Mouse (Mus musculus) CH12.LX (cell line): ENCODE results near the gene Tlcd1. TPM values are rescaled to one million over a fixed set of nuclear protein-coding genes. Genes with fewer than 3 reads are reported as not detected.

Source experiments
- DNase-seq: peaks from one replicate; pipeline ENCODE4 v3.0.0-alpha.2; 2013; ENCODE audit errors: extremely low read depth
- H3K27ac ChIP-seq: 2 replicates; pipeline ENCODE4 v1.5.1; 2012; ENCODE audit warnings: low read depth, mild to moderate bottlenecking, control low read depth, moderate library complexity; ENCODE audit not compliant: insufficient read depth
- H3K27me3 ChIP-seq: replicated peaks from 2 replicates; pipeline ENCODE3; 2012; ENCODE audit warnings: inconsistent platforms
- H3K36me3 ChIP-seq, 2 experiments: replicated peaks in 1 of 2; 2 replicates each; pipeline versions ENCODE3 to v1.6.1; 2012; ENCODE audit warnings: inconsistent platforms in 1 of 2, low read length in 1 of 2, mild to moderate bottlenecking in 1 of 2, mixed read lengths in 1 of 2, moderate library complexity in 1 of 2; ENCODE audit not compliant: control insufficient read depth in 1 of 2, insufficient read depth in 1 of 2
- H3K4me1 ChIP-seq, 2 experiments: 2 replicates each; pipeline ENCODE4 v1.6.1; 2012; ENCODE audit warnings: inconsistent platforms in 1 of 2, moderate library complexity in 1 of 2; ENCODE audit not compliant: insufficient read depth in 2 of 2, control insufficient read depth in 1 of 2
- H3K4me2 ChIP-seq: 2 replicates; pipeline ENCODE4 v1.6.1; 2012; ENCODE audit warnings: low read depth, mild to moderate bottlenecking, control low read depth; ENCODE audit not compliant: poor library complexity, insufficient read depth, severe bottlenecking
- H3K4me3 ChIP-seq, 3 experiments: fragments of 150-350 bp in 1 of 3; sonication (generic) in 1 of 3; replicated peaks in 1 of 3; 2 replicates each; pipeline versions ENCODE3 to v1.5.1; 2011 to 2012; ENCODE audit warnings: low read depth in 2 of 3, low read length in 2 of 3, mild to moderate bottlenecking in 2 of 3, moderate library complexity in 2 of 3, control low read depth in 1 of 3, improper control_type of control experiment in 1 of 3, inconsistent platforms in 1 of 3, mixed read lengths in 1 of 3; ENCODE audit not compliant: poor library complexity in 1 of 3
- H3K79me2 ChIP-seq: replicated peaks from 2 replicates; pipeline ENCODE4 v1.6.1; 2012; ENCODE audit warnings: mild to moderate bottlenecking, moderate library complexity; ENCODE audit not compliant: control insufficient read depth, poor library complexity, insufficient read depth, severe bottlenecking; ENCODE audit errors: extremely low read depth
- H3K9ac ChIP-seq: 2 replicates; pipeline ENCODE4 v1.6.1; 2012; ENCODE audit warnings: low read depth, mild to moderate bottlenecking, control low read depth, moderate library complexity; ENCODE audit not compliant: insufficient read depth
- H3K9me3 ChIP-seq: replicated peaks from 2 replicates; pipeline ENCODE3; 2012; ENCODE audit warnings: low read length, inconsistent platforms, mixed read lengths
- BHLHE40 ChIP-seq: IDR thresholded peaks from 2 replicates; pipeline ENCODE4 v1.6.1; 2011; ENCODE audit warnings: mild to moderate bottlenecking, low read depth, low read length, improper control_type of control experiment
- CTCF ChIP-seq, 2 experiments: IDR thresholded peaks in 1 of 2; conservative IDR thresholded peaks in 1 of 2; 2 replicates each; pipeline ENCODE4 v1.5.1; 2011 to 2012; ENCODE audit warnings: low read depth in 2 of 2, low read length in 2 of 2, improper control_type of control experiment in 1 of 2, inconsistent platforms in 1 of 2, mild to moderate bottlenecking in 1 of 2, moderate library complexity in 1 of 2
- ELF1 ChIP-seq: IDR thresholded peaks from 2 replicates; pipeline ENCODE4 v1.6.1; 2014; ENCODE audit warnings: low read depth, mild to moderate bottlenecking, inconsistent platforms, low read length, improper control_type of control experiment
- IRF4 ChIP-seq: IDR thresholded peaks from 2 replicates; pipeline ENCODE4 v1.6.1; 2014; ENCODE audit warnings: low read depth, mild to moderate bottlenecking, inconsistent platforms, low read length, improper control_type of control experiment
- JUN ChIP-seq: IDR thresholded peaks from 2 replicates; pipeline ENCODE4 v1.6.1; 2011; ENCODE audit warnings: low read depth, mild to moderate bottlenecking, low read length, improper control_type of control experiment, moderate library complexity; ENCODE audit not compliant: insufficient read depth
- JUND ChIP-seq: conservative IDR thresholded peaks from 2 replicates; pipeline ENCODE4 v1.6.1; 2011; ENCODE audit warnings: low read depth, low read length, improper control_type of control experiment
- MAZ ChIP-seq: IDR thresholded peaks from 2 replicates; pipeline ENCODE4 v1.6.1; 2012; ENCODE audit warnings: low read depth, mild to moderate bottlenecking, inconsistent platforms, low read length, improper control_type of control experiment, moderate library complexity
- MXI1 ChIP-seq: IDR thresholded peaks from 2 replicates; pipeline ENCODE4 v1.6.1; 2011; ENCODE audit warnings: mild to moderate bottlenecking, low read depth, low read length, improper control_type of control experiment
- MYC ChIP-seq: IDR thresholded peaks from 2 replicates; pipeline ENCODE4 v1.6.1; 2011; ENCODE audit warnings: low read depth, mild to moderate bottlenecking, improper control_type of control experiment, low read length
- RCOR1 ChIP-seq: conservative IDR thresholded peaks from 2 replicates; pipeline ENCODE4 v1.6.1; 2012; ENCODE audit warnings: low read depth, mild to moderate bottlenecking, inconsistent platforms, low read length, improper control_type of control experiment
- SIN3A ChIP-seq: IDR thresholded peaks from 2 replicates; pipeline ENCODE4 v1.6.1; 2012; ENCODE audit warnings: low read length, improper control_type of control experiment, inconsistent platforms
- TBP ChIP-seq: conservative IDR thresholded peaks from 2 replicates; pipeline ENCODE4 v1.6.1; 2011; ENCODE audit warnings: low read depth, low read length, improper control_type of control experiment
- USF1 ChIP-seq: IDR thresholded peaks from 2 replicates; pipeline ENCODE4 v1.6.1; 2014; ENCODE audit warnings: low read depth, mild to moderate bottlenecking, inconsistent platforms, low read length, improper control_type of control experiment
- ZNF384 ChIP-seq: IDR thresholded peaks from 2 replicates; pipeline ENCODE4 v1.6.1; 2012; ENCODE audit warnings: low read depth, low read length, improper control_type of control experiment, inconsistent platforms
- dilution Hi-C: fragments of 300-500 bp; cut with MboI; formaldehyde crosslinking; loops from 2 replicates; pipeline ENCODE4 v1.14.3; 2020; ENCODE audit warnings: low sequenced_read_pairs; ENCODE audit not compliant: extremely low pct_unique_long_range_greater_than_20kb, extremely low pct_ligation_motif_present
- in situ Hi-C: fragments of 300-500 bp; cut with MboI; formaldehyde crosslinking; loops from 3 replicates; pipeline ENCODE4 v1.14.3; 2019; ENCODE audit warnings: low sequenced_read_pairs, low pct_ligation_motif_present, low pct_unique_long_range_greater_than_20kb, mixed read lengths
- polyA plus RNA-seq: library from polyadenylated mRNA; unstranded; fragments of >175 nt; gene quantifications from 2 replicates; pipeline ENCODE4 v1.2.1, GENCODE M21; 2012; ENCODE audit warnings: low read depth; ENCODE audit not compliant: insufficient read length
- total RNA-seq, 2 experiments: library from RNA; depleted of rRNA; stranded (reverse); fragments of 300-350 nt in 1 of 2; fragments of >200 nt in 1 of 2; gene quantifications; 2 replicates each; pipeline ENCODE4 v1.2.3; 2012 to 2014

Gene Tlcd1
- total and polyA plus RNA-seq, 3 experiments: 15.6 to 20.3 (median 16.4) TPM

GRCm38 (mm10) chr11:78190041-78190440, 13.5 kb downstream of the Tlcd1 start:
- Histone ChIP-seq H3K9ac (no peak overlapping the region), H3K4me1 (0 out of 4 replicates have a peak, but pooled peaks cover 0 to 2% of the 10 kb centered on the region in 2 experiments), H3K27ac (no peak overlapping the region), H3K27me3 (peaks cover 19% of the 10 kb centered on the region), H3K4me2 (no peak overlapping the region), H3K36me3 (no peaks in the 10 kb centered on the region), H3K79me2 (no peaks in the 10 kb centered on the region), H3K9me3 (peaks cover 18% of the 10 kb centered on the region), H3K4me3 (no peak overlapping the region)
- in situ Hi-C loops: no loop called here
- TF ChIP-seq RCOR1: no peak
- TF ChIP-seq ELF1: no peak
- DNase-seq: no peak
- dilution Hi-C loops: no loop called here

GRCm38 (mm10) chr11:78193113-78193512, 16.6 kb downstream of the Tlcd1 start, which contains the start of gene Proca1:
Gene Proca1 (plus strand): TSS chr11:78193392.
- Histone ChIP-seq H3K36me3 (no peaks in the 10 kb centered on the region), H3K79me2 (no peaks in the 10 kb centered on the region), H3K27ac (no peak within 1 kb of the TSS), H3K27me3 (peaks cover 19% of the 10 kb centered on the region), H3K4me1 (0 out of 4 replicates have a peak, but pooled peaks cover 0 to 2% of the 10 kb centered on the region in 2 experiments)
- dilution Hi-C loops: no loop called here
- no peak for TF ChIP-seq SIN3A
- TF ChIP-seq BHLHE40: no peak
- TF ChIP-seq MAZ: no peak
- TF ChIP-seq MXI1: no peak
- TF ChIP-seq IRF4: no peak
- TF ChIP-seq MYC: no peak
- TF ChIP-seq RCOR1: no peak
- TF ChIP-seq TBP: no peak
- no peak for TF ChIP-seq USF1
- TF ChIP-seq ZNF384: no peak
- no peak for TF ChIP-seq CTCF (conservative IDR thresholded peaks at IDR 0.05 in 1 of 2, IDR thresholded peaks at IDR 0.05 in 1 of 2; ENCODE audit: low read depth in 2 of 2, low read length in 2 of 2)
- TF ChIP-seq JUN: no peak
- TF ChIP-seq JUND: no peak
- TF ChIP-seq, all 38 proteins: peak for 0
- Histone ChIP-seq H3K9ac (no peak within 1 kb of the TSS), H3K4me2 (no peak within 1 kb of the TSS), H3K9me3 (peaks cover 19% of the 10 kb centered on the region), H3K4me3 (no peak within 1 kb of the TSS)
- in situ Hi-C loops: no loop called here
- no peak for DNase-seq
